Mouse (Mus musculus) lung, postnatal 14 days (tissue): ENCODE results near the gene Llcfc1.

Experiments
- DNase-seq: peaks from one replicate; pipeline ENCODE4 v3.0.0; 2021

Gene Llcfc1

DNA sequence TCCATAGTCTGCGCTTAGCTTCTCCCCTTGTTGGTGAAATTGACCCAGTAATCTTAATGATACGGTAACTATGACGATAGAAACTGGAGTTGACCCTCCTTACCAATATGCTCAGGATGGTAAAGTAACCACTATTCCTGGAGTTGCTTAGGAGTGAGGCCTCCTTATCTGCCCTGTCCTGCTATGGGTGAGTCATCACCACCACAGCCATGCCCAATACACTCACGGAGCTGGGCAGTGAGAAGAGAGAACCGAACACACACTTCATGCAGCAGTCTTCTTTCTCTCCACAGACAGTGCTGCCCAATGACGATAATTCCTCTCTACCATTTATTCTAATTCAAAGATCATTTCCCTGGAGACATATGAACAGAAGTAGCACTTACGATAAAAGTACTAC, 22.0 kb downstream of the Llcfc1 start:
- no peak for DNase-seq

DNA sequence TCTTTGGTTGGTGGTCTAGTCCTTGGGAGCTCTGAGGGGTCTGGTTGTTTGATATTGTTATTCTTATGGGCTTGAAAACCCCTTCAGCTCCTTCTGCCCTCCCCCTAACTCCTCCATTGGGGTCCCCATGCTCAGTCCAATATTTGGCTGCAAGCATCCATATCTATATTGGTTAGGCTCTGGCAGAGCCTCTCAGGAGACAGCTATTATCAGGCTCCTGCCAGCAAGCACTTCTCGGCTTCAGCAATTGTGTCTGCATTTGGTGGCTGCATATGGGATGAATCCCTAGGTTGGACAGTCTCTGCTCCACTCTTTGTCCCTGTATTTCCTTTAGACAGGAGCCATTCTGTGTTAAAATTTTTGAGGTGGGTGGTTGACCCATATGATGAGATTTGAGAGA, 26.1 kb downstream of the Llcfc1 start:
- DNase-seq: no peak

DNA sequence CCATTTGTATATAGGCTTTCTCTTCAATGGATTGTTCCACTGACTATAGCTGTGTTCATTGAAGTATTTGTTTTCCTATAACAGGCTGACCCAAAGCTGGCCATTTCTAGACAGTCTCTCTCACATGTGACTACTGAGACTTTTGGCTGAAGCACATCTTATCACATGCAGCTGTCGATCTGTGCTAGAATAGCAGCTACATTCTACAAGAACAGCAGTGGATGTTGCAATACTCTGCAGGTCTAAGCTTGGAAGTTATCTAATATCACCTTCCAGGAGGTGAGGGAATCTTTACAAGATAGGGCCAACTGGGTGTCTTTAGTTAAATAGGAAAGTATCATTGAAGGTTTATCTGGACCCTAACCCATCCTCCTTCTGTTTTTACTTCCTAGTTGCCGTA, 37.2 kb downstream of the Llcfc1 start:
- DNase-seq: no peak

DNA sequence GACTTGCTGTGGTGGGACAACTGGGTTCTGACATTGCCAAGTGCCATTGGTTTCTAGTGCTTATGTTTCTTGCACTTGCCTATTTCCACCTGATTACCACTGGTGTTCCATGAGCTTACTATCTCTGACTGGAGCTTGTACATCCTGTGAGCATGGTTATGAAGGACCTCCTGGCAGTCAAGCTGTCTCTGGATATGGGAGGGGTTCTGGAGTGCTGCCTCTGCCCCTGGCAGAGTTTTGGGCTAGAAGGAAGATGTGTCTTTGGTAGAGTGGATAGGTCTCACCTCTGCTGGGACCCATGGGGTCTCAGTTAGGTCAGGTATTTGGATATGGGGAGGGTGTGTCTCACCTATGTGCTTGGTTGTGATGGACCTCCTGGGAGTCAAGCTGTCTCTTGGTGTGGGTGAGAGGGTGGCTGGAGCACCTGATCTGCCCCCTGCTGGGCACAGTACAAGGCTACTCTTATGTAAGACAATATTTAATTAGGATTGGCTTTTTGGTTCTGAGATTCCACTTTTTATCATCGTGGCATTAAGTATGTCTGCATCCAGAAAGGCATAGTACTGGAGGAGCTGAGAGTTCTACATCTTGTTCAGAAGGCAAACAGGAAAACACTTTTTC, 43.9 kb downstream of the Llcfc1 start:
- no peak for DNase-seq

DNA sequence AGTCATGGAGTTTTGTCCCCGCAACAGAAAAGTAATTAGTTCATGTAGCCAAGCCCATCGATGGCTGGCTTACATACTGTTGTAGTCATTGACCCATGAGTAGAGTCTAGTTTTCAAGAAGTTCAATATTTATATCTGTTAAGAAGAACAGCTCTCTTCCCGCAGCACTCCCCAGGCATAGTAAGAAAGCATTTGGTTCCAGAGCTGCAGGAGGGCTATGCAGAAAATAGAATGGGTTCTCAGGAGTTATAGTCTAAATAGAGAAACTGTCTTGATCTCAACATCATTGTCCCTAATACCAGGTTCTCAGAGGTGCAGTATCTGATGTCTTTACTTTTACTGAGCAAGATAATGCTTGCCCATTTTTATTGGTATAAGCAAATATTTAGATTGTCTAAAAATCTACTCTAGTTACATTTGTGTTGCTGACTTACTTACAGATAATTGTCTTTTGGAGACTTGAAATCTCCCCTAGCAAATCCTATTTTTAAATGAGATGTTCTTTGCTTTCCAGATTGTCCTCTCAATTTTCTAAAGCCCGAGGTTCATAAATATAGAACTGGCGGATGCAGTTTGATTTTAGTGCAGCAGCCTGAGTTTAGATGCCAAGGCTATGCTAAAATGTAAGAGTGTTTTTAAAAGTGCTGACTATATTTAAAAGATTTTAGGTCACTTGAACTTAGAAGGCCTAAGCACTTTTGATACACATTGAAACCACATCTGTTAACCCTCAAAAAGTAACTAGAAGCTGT, 50.7 kb downstream of the Llcfc1 start:
- DNase-seq: no peak
